Mouse (Mus musculus): ENCODE results near the gene Pla2g6.
A peak's percentile ranks its signal among the peaks of the same experiment; 100 is the strongest.

Gene Pla2g6

DNA sequence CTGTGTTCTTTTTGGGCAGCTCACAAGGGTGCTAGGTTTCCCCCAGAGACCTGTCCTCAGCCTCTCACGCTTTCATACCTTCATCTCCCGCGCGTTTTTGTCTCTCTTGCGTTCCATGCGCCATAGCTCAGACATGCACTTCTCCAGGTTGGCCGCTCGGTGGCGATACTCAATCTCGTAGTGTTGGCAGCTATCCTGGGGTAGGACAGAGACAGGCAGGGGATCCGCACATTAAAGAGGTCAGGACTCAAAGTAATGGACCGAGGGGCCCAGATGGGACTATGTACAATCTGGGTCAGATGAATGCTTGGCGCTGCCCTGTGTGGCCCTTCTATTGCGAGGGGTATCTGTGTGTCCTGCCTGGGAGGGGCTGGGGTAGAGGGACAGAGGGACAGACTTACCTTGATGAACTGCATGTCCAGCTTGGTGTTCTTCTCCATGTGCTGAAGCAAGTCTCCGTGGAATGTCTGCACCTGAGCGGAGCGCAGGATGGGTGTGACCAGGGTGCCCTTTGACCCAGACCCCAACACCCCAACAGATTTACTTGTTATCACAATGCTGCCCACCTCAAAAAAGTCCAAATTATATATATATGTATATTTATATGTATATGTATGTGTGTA lies 57.0 kb downstream of the Pla2g6 start:
- no peak for DNase-seq (ENCODE audit: low read depth)

- DNase-seq (ENCODE audit: low read depth) = peak; percentile 20
These were observed 57.7 kb downstream of the Pla2g6 start for GRCm38 (mm10) chr15:79270317-79271123.

GRCm38 (mm10) chr15:79268521-79268920 lies 59.7 kb downstream of the Pla2g6 start:
- no peak for DNase-seq (ENCODE audit: low read depth)

GRCm38 (mm10) chr15:79265384-79265783 lies 62.8 kb downstream of the Pla2g6 start:
- no peak for DNase-seq (ENCODE audit: low read depth)

GRCm38 (mm10) chr15:79263726-79264125 lies 64.5 kb downstream of the Pla2g6 start:
- DNase-seq (ENCODE audit: low read depth) = no peak

GRCm38 (mm10) chr15:79262786-79263309 lies 65.3 kb downstream of the Pla2g6 start:
- no peak for DNase-seq (ENCODE audit: low read depth)

- DNase-seq (ENCODE audit: low read depth) = no peak
These were observed 65.8 kb downstream of the Pla2g6 start for GRCm38 (mm10) chr15:79262375-79262774.

- no peak for DNase-seq (ENCODE audit: low read depth)
These were observed 66.4 kb downstream of the Pla2g6 start for GRCm38 (mm10) chr15:79261757-79262156.

- no peak for DNase-seq (ENCODE audit: low read depth)
These were observed 67.0 kb downstream of the Pla2g6 start for GRCm38 (mm10) chr15:79261095-79261725.

- DNase-seq (ENCODE audit: low read depth) = no peak
These were observed 69.7 kb downstream of the Pla2g6 start for GRCm38 (mm10) chr15:79258521-79258920.

- DNase-seq (ENCODE audit: low read depth) = no peak
These were observed 73.5 kb downstream of the Pla2g6 start, which contains the start of gene Slc16a8 for GRCm38 (mm10) chr15:79254661-79255060. Gene Slc16a8, minus strand, starts transcription at chr15:79254761.

DNA sequence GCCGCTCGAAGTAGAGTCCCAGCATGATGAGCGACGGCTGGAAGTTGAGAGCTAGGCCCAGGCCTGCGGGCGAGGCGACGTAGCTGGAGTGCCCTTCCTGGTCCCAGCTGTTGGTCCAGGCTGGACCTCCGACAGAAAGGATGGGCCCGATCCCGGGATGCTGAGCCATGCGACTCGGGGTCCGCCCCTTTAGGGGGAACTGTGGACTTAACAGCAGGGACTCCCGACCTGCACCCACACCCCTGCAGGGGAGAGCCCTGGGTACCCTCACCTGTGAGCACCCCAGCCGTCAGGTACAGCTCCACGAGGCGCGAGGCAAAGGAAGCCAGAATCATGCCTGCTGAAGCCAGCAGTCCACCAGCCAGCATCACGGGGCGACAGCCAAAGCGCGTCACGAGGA lies 75.6 kb downstream of the Pla2g6 start:
- DNase-seq (ENCODE audit: low read depth) = no peak

DNA sequence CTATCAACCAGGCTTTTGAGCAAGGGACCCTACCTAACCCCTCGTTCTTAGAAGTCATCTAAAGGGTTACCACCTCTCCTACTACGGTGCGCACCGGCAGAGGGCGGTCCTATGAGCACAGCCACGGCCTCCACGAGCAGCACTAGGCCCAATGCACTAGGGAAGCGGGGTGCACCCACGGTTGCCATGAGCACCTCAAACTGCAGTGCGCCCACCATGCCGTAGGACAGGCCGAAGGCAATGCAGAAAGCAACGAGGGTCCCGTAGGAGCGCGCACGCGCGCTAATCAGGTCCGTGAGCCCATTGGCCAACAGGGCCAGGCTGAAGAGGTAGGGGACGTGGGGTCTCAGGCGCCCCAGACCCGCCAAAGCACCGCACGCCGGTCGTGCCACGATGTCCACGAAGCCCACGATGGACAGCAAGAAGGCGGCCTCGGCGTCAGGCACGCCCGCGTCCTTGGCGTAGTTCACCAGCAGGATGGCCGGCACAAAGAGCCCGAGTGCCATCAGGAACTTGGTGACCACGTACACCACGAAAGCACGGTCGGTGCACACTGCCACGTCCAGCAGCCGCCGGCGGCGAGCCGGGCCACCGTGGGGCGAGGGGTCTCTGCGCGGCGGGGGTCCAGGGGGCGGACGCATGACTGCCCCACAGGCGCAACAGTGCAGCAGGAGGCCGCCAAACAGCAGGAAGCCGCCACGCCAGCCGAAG lies 76.3 kb downstream of the Pla2g6 start:
- no peak for DNase-seq (ENCODE audit: low read depth)

DNA sequence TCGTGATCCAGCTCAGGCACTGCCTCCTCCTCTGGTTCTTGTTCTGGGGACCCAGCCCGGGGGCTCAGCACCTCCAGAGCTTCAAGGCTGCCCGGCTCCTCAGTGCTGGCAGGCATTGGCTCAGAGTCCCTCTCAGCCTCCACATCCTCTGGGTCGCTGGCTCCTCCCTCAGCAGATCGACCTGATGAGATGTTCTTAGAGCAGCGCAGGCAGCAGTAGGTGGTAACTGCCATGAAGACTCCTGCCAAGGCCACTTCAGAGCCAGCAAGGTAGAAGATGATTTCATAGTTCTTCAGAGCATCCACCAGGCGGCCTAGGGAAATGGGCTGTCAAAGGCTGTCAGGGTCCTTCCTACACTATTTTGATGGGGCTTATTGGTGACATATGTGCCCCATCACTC lies 77.0 kb downstream of the Pla2g6 start:
- no peak for DNase-seq (ENCODE audit: low read depth)

DNA sequence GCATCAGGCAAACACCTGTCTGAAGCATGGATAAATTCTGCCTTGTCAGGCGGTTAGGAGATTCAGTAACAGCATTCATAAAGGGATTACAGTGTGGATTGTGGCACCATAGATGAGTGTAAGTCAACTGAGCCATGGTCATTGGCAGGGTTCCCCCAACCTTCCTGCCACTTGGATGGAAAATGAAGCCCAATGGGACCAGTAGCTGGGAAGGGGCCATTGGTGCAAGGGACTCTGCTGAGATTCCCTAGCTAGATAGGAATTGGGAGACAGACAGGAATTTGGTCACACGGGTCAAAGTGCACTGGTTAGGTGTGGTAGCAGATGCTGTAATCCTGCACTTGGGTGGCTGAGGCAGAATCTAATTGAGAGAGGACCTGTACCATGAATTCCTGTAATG lies 78.0 kb downstream of the Pla2g6 start:
- no peak for DNase-seq (ENCODE audit: low read depth)

DNA sequence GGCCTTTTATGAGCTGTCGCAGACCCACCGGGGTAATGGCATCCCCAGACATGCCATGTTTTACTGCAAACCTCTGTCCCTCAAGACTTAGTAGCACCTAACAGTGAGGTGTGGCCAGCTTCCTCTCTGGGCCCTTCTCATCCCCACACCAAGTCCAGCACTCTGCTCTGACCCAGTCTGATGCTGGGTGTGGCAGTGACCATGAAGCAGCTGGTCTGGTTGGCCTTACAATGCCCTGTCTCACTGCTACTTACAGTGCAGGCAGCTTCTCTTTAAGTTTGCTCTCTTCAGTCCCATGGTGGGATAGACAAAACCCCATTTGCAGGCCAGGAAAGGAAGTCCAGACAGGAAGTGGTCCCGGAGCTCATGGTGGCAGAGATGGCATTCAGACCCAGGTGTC lies 82.9 kb downstream of the Pla2g6 start:
- no peak for DNase-seq (ENCODE audit: low read depth)

- no peak for DNase-seq (ENCODE audit: low read depth)
These were observed 83.9 kb downstream of the Pla2g6 start for GRCm38 (mm10) chr15:79244071-79244893.

- peak; percentile 82 for DNase-seq (ENCODE audit: low read depth)
These were observed 84.8 kb downstream of the Pla2g6 start for GRCm38 (mm10) chr15:79243234-79244042.

- no peak for DNase-seq (ENCODE audit: low read depth)
These were observed 85.5 kb downstream of the Pla2g6 start for GRCm38 (mm10) chr15:79242574-79243233.

GRCm38 (mm10) chr15:79238036-79238435 lies 90.2 kb downstream of the Pla2g6 start:
- no peak for DNase-seq (ENCODE audit: low read depth)

All from fibroblast of lung, adult 2 months (primary cell).